Mouse (Mus musculus) thymus, postnatal 14 days (tissue): ENCODE data around the gene Ap3s2.

ENCODE experiments used
- DNase-seq: peaks from one replicate; pipeline ENCODE4 v3.0.0; 2021

Gene Ap3s2

GRCm38 (mm10) chr7:79837247-79837646 lies 83.2 kb downstream of the Ap3s2 start:
- no peak for DNase-seq

- DNase-seq, result no peak
Measured at GRCm38 (mm10) chr7:79835196-79835595, 85.3 kb downstream of the Ap3s2 start.

- DNase-seq, result no peak
Measured at GRCm38 (mm10) chr7:79832980-79833379, 87.5 kb downstream of the Ap3s2 start.

- no peak for DNase-seq
Measured at GRCm38 (mm10) chr7:79831585-79831984, 88.9 kb downstream of the Ap3s2 start.

GRCm38 (mm10) chr7:79831145-79831544 lies 89.3 kb downstream of the Ap3s2 start:
- no peak for DNase-seq

GRCm38 (mm10) chr7:79828341-79828740 lies 92.1 kb downstream of the Ap3s2 start:
- DNase-seq, result no peak
